Comparison of ENCODE assay signal across 8 mouse cellular contexts in genomic region chr14:108910449-108911137, GRCm38 (mm10). TPM values are rescaled to one million over a fixed set of nuclear protein-coding genes. Genes with fewer than 3 reads are reported as not detected.
A peak's percentile ranks its signal among the peaks of the same experiment; 100 is the strongest.
DNase-seq lines count a peak whose midpoint lies in the region; ATAC-seq and TF ChIP-seq lines count a peak whose summit lies in the region.

No protein-coding gene starts in this region.

- no peaks in the 10 kb centered on the region for H3K9me3 ChIP-seq in ES-Bruce4 (replicated peaks; ENCODE audit: control insufficient read depth, insufficient read depth, low read length, poor library complexity, severe bottlenecking)
- no peaks in the 10 kb centered on the region for H3K9me3 ChIP-seq in forebrain, embryonic 11.5 days (ENCODE audit: control insufficient read depth, low read length)
- H3K9me3 ChIP-seq in kidney, postnatal 0 days (replicated peaks; ENCODE audit: low read length), result no peaks in the 10 kb centered on the region
- H3K9me3 ChIP-seq in midbrain, postnatal 0 days (ENCODE audit: low read length), result no peaks in the 10 kb centered on the region

- H3K27ac ChIP-seq in gastrocnemius, adult 2 months, result no peak overlapping the region
- no peak overlapping the region for H3K27ac ChIP-seq in ES-Bruce4 (ENCODE audit: insufficient read depth, low read length)
- H3K27ac ChIP-seq in forebrain, embryonic 11.5 days (ENCODE audit: low read depth, low read length), result no peak overlapping the region
- H3K27ac ChIP-seq in kidney, postnatal 0 days, result no peak overlapping the region
- peak overlapping the region; percentile 90 for H3K27ac ChIP-seq in midbrain, postnatal 0 days (ENCODE audit: low read depth, low read length)

- TF ChIP-seq POLR2A in ES-Bruce4 (IDR thresholded peaks at IDR 0.05; ENCODE audit: insufficient read depth, low read length), result no peak

- no peak overlapping the region for H3K9ac ChIP-seq in ES-Bruce4 (ENCODE audit: low read depth, poor library complexity, severe bottlenecking)
- H3K9ac ChIP-seq in forebrain, embryonic 11.5 days (ENCODE audit: low read length), result peak overlapping the region; percentile 65
- no peak overlapping the region for H3K9ac ChIP-seq in kidney, postnatal 0 days (ENCODE audit: low read depth, low read length)
- H3K9ac ChIP-seq in midbrain, postnatal 0 days (replicated peaks; ENCODE audit: low read length, poor library complexity, severe bottlenecking), result peak overlapping the region; percentile 81

- ATAC-seq in forebrain, embryonic 11.5 days (replicated peaks; ENCODE audit: low FRiP score), result peak; percentile 13; the same call in 1 of the 2 replicates
- ATAC-seq in kidney, postnatal 0 days (replicated peaks; ENCODE audit: low FRiP score, low read depth), result peak; percentile 91
- ATAC-seq in midbrain, postnatal 0 days (ENCODE audit: low FRiP score), result no peak

- WGBS in forebrain, embryonic 11.5 days, result 1% methylated on average over 19 of the region's 19 CpGs
- whole genome bisulfite sequencing in kidney, postnatal 0 days, result 7% methylated on average over 19 of the region's 19 CpGs
- WGBS in midbrain, postnatal 0 days, result 2% methylated on average over 19 of the region's 19 CpGs

- no peak for TF ChIP-seq CTCF in gastrocnemius, adult 2 months (IDR thresholded peaks at IDR 0.05)
- no peak for TF ChIP-seq CTCF in ES-Bruce4 (IDR thresholded peaks at IDR 0.05; ENCODE audit: low read depth, low read length)
- no peak for TF ChIP-seq CTCF in kidney, postnatal 0 days (IDR thresholded peaks at IDR 0.05; ENCODE audit: low read depth)
- no peak for TF ChIP-seq CTCF in midbrain, postnatal 0 days (IDR thresholded peaks at IDR 0.05)

- peaks cover 2% of the 10 kb centered on the region; the same call in 1 of the 2 replicates for H3K27me3 ChIP-seq in ES-Bruce4 (ENCODE audit: control insufficient read depth, insufficient read depth, low read length, poor library complexity, severe bottlenecking)
- no peaks in the 10 kb centered on the region for H3K27me3 ChIP-seq in forebrain, embryonic 11.5 days (ENCODE audit: control insufficient read depth, insufficient read depth, low read length)
- H3K27me3 ChIP-seq in kidney, postnatal 0 days (ENCODE audit: insufficient read depth, low read length), result no peaks in the 10 kb centered on the region
- no peaks in the 10 kb centered on the region for H3K27me3 ChIP-seq in midbrain, postnatal 0 days (ENCODE audit: insufficient read depth, low read length)

- H3K4me2 ChIP-seq in forebrain, embryonic 11.5 days (ENCODE audit: low read depth, low read length, severe bottlenecking), result peak overlapping the region; percentile 64
- peak overlapping the region; percentile 60 for H3K4me2 ChIP-seq in kidney, postnatal 0 days (ENCODE audit: low read length)
- H3K4me2 ChIP-seq in midbrain, postnatal 0 days (ENCODE audit: low read depth, low read length, poor library complexity, severe bottlenecking), result peak overlapping the region; percentile 68

- no peak for TF ChIP-seq EP300 in ES-Bruce4 (IDR thresholded peaks at IDR 0.05; ENCODE audit: insufficient read depth, low read depth, low read length)

- H3K4me1 ChIP-seq in ES-Bruce4 (ENCODE audit: control insufficient read depth, insufficient read depth, low read length), result no peaks in the 10 kb centered on the region
- H3K4me1 ChIP-seq in forebrain, embryonic 11.5 days (replicated peaks; ENCODE audit: control insufficient read depth, insufficient read depth, low read length), result peaks cover 8% of the 10 kb centered on the region
- peaks cover 4% of the 10 kb centered on the region; the same call in 1 of the 2 replicates for H3K4me1 ChIP-seq in kidney, postnatal 0 days (replicated peaks; ENCODE audit: insufficient read depth, low read length)
- no peaks in the 10 kb centered on the region for H3K4me1 ChIP-seq in midbrain, postnatal 0 days (ENCODE audit: insufficient read depth, low read length)

- H3K36me3 ChIP-seq in ES-Bruce4 (ENCODE audit: control insufficient read depth, insufficient read depth, low read length, poor library complexity, severe bottlenecking), result no peaks in the 10 kb centered on the region
- no peaks in the 10 kb centered on the region for H3K36me3 ChIP-seq in forebrain, embryonic 11.5 days (ENCODE audit: control insufficient read depth, insufficient read depth, low read length)
- H3K36me3 ChIP-seq in kidney, postnatal 0 days (ENCODE audit: insufficient read depth, low read length), result no peaks in the 10 kb centered on the region
- no peaks in the 10 kb centered on the region for H3K36me3 ChIP-seq in midbrain, postnatal 0 days (ENCODE audit: insufficient read depth, low read length)

- DNase-seq in gastrocnemius, adult 2 months, result no peak
- DNase-seq in gastrocnemius, postnatal 25 days, result no peak
- peak; percentile 61 for DNase-seq in forebrain, embryonic 11.5 days (ENCODE audit: low spot score)
- DNase-seq in kidney, postnatal 0 days (ENCODE audit: low spot score), result peak; percentile 45
- peak; percentile 53 for DNase-seq in midbrain, postnatal 0 days (ENCODE audit: low spot score)
- DNase-seq in spleen, postnatal 14 days (ENCODE audit: low spot score in 2 of 2), result no peak
- no peak for DNase-seq in spleen, adult 12 weeks (ENCODE audit: low spot score)

- H3K4me3 ChIP-seq in gastrocnemius, adult 2 months, result peak overlapping the region; percentile 55
- H3K4me3 ChIP-seq in ES-Bruce4 (ENCODE audit: low read depth, low read length), result peak overlapping the region; percentile 41
- H3K4me3 ChIP-seq in forebrain, embryonic 11.5 days (ENCODE audit: low read depth, low read length), result peak overlapping the region; percentile 54
- peak overlapping the region; percentile 37 for H3K4me3 ChIP-seq in kidney, postnatal 0 days (replicated peaks; ENCODE audit: low read depth, low read length)
- H3K4me3 ChIP-seq in midbrain, postnatal 0 days (ENCODE audit: low read depth, low read length), result peak overlapping the region; percentile 72

- intact Hi-C loops in gastrocnemius, adult 2 months (cut with DNase I), result no loop called here

RNA-seq across cellular contexts. Expression of gene Slitrk1, which starts 3.4 kb away (rescaled TPM):
- under 1 TPM in 1 of 2 experiments, not detected in 1; 0.06 TPM for total RNA-seq in gastrocnemius, adult 2 months (2021)
- total RNA-seq in gastrocnemius, postnatal 25 days (2021), result under 1 TPM; 0.08 to 0.10 TPM
- polyA plus RNA-seq in ES-Bruce4 (2011; ENCODE audit: insufficient read depth, insufficient read length, low read depth, missing spikeins), result not detected in 2 replicates
- polyA plus RNA-seq in forebrain, embryonic 11.5 days (2014; fragmentation: Nextera tagmentation; extraction: Ambion mirVana), result 6.9 and 7.3 TPM in 2 replicates
- polyA plus RNA-seq in kidney, postnatal 0 days (2015; fragmentation: Nextera tagmentation; extraction: Ambion mirVana), result 1.0 and 1.2 TPM in 2 replicates
- total RNA-seq in midbrain, postnatal 0 days (2014; rRNA removed), result 41.8 and 45.9 TPM in 2 replicates
- 27.1 and 27.2 TPM in 2 replicates for polyA plus RNA-seq in midbrain, postnatal 0 days (2015; fragmentation: Nextera tagmentation; extraction: Ambion mirVana)

Comparison
In these comparisons a context has a peak if more than half of its experiments do, and no peak if none do; other contexts are left out.
1. DNase-seq: peak in forebrain, embryonic 11.5 days (single experiment), kidney, postnatal 0 days (single experiment) and midbrain, postnatal 0 days (single experiment); none in gastrocnemius, adult 2 months (single experiment), gastrocnemius, postnatal 25 days (single experiment), spleen, postnatal 14 days (0 of 2) and spleen, adult 12 weeks (single experiment).
2. H3K9ac ChIP-seq: peak in forebrain, embryonic 11.5 days (single experiment) and midbrain, postnatal 0 days (single experiment); none in ES-Bruce4 (single experiment) and kidney, postnatal 0 days (single experiment).
3. Peak in every context shown above with its lines, with median percentiles within 50 percentile points of each other: H3K4me3 ChIP-seq and H3K4me2 ChIP-seq.